Mouse (Mus musculus) embryonic fibroblast, embryonic 13.5 days (primary cell): ENCODE measurements around the gene Itgb6. TPM values are rescaled to one million over a fixed set of nuclear protein-coding genes. Genes with fewer than 3 reads are reported as not detected.

ENCODE experiments used
- H3K27ac ChIP-seq: 2 replicates; pipeline ENCODE4 v1.5.1; 2012; ENCODE audit warnings: low read length, control low read depth, inconsistent platforms; ENCODE audit not compliant: insufficient read depth
- H3K4me1 ChIP-seq: 2 replicates; pipeline ENCODE4 v1.6.1; 2011; ENCODE audit warnings: low read length; ENCODE audit not compliant: control insufficient read depth, insufficient read depth
- H3K4me3 ChIP-seq: 2 replicates; pipeline ENCODE4 v1.5.1; 2011; ENCODE audit warnings: mild to moderate bottlenecking, control low read depth, low read length; ENCODE audit not compliant: insufficient read depth
- CTCF ChIP-seq: IDR thresholded peaks from 2 replicates; pipeline ENCODE4 v1.5.1; 2011; ENCODE audit warnings: mild to moderate bottlenecking, control low read depth, low read length, moderate library complexity, borderline replicate concordance; ENCODE audit not compliant: insufficient read depth
- POLR2A ChIP-seq: IDR thresholded peaks from 2 replicates; pipeline ENCODE4 v1.6.1; 2011; ENCODE audit warnings: low read depth, mild to moderate bottlenecking, control low read depth, low read length, moderate library complexity
- polyA plus RNA-seq: library from polyadenylated mRNA; stranded (reverse); fragments of >200 nt; gene quantifications from 2 replicates; pipeline ENCODE4 v1.2.4, GENCODE M21; 2011; ENCODE audit warnings: low read depth; ENCODE audit not compliant: missing spikeins, insufficient read length

The Itgb6 gene
- polyA plus RNA-seq, 1 experiment = not detected

- no peak for TF ChIP-seq POLR2A
- Histone ChIP-seq H3K4me3 (no peak overlapping the region), H3K4me1 (peaks cover 4% of the 10 kb centered on the region; the same call in 1 of the 2 replicates), H3K27ac (no peak overlapping the region)
Observed at GRCm38 (mm10) chr2:60714475-60714874, 8.0 kb downstream of the Itgb6 start.

- Histone ChIP-seq H3K4me1 (peaks cover 4% of the 10 kb centered on the region; the same call in 1 of the 2 replicates), H3K4me3 (no peak overlapping the region), H3K27ac (no peak overlapping the region)
- no peak for TF ChIP-seq POLR2A
- TF ChIP-seq CTCF = no peak
Observed at GRCm38 (mm10) chr2:60713857-60714256, 8.6 kb downstream of the Itgb6 start.

GRCm38 (mm10) chr2:60712891-60713290 lies 9.6 kb downstream of the Itgb6 start:
- H3K4me1 ChIP-seq = peaks cover 4% of the 10 kb centered on the region; the same call in 1 of the 2 replicates
- TF ChIP-seq POLR2A (no peak), CTCF (no peak)
- no peak overlapping the region for H3K27ac ChIP-seq
- H3K4me3 ChIP-seq = no peak overlapping the region

GRCm38 (mm10) chr2:60712483-60712882 lies 10.0 kb downstream of the Itgb6 start:
- no peak overlapping the region for H3K4me3 ChIP-seq
- no peak overlapping the region for H3K27ac ChIP-seq
- H3K4me1 ChIP-seq = peaks cover 4% of the 10 kb centered on the region; the same call in 1 of the 2 replicates
- TF ChIP-seq CTCF = no peak
- no peak for TF ChIP-seq POLR2A

GRCm38 (mm10) chr2:60711098-60711880 lies 11.2 kb downstream of the Itgb6 start:
- Histone ChIP-seq H3K4me3 (no peak overlapping the region), H3K4me1 (peaks cover 4% of the 10 kb centered on the region; the same call in 1 of the 2 replicates), H3K27ac (no peak overlapping the region)
- TF ChIP-seq POLR2A (no peak), CTCF (no peak)

- H3K4me3 ChIP-seq = no peak overlapping the region
- H3K4me1 ChIP-seq = peaks cover 3% of the 10 kb centered on the region; the same call in 1 of the 2 replicates
- TF ChIP-seq POLR2A (no peak), CTCF (no peak)
Observed at GRCm38 (mm10) chr2:60710317-60710716, 12.1 kb downstream of the Itgb6 start.

GRCm38 (mm10) chr2:60708671-60709070 lies 13.8 kb downstream of the Itgb6 start:
- H3K4me3 ChIP-seq = no peak overlapping the region
- peaks cover 2% of the 10 kb centered on the region; the same call in 1 of the 2 replicates for H3K4me1 ChIP-seq
- no peak overlapping the region for H3K27ac ChIP-seq
- no peak for TF ChIP-seq POLR2A
- no peak for TF ChIP-seq CTCF

More at GRCm38 (mm10) chr2:60710317-60710716, 12.1 kb downstream of the Itgb6 start:
- no peak overlapping the region for H3K27ac ChIP-seq

- Histone ChIP-seq H3K4me3 (no peak overlapping the region), H3K4me1 (peaks cover 11% of the 10 kb centered on the region), H3K27ac (no peak overlapping the region)
- TF ChIP-seq POLR2A (no peak), CTCF (no peak)
Observed at GRCm38 (mm10) chr2:60706866-60707265, 15.6 kb downstream of the Itgb6 start.

- no peak overlapping the region for H3K27ac ChIP-seq
- TF ChIP-seq POLR2A (no peak), CTCF (no peak)
- no peak overlapping the region for H3K4me3 ChIP-seq
- H3K4me1 ChIP-seq = peaks cover 11% of the 10 kb centered on the region
Observed at GRCm38 (mm10) chr2:60705426-60705825, 17.0 kb downstream of the Itgb6 start.

GRCm38 (mm10) chr2:60703315-60703714 lies 19.1 kb downstream of the Itgb6 start:
- Histone ChIP-seq H3K27ac (no peak overlapping the region; the same call in 1 of the 2 replicates), H3K4me3 (no peak overlapping the region), H3K4me1 (peaks cover 24% of the 10 kb centered on the region)
- no peak for TF ChIP-seq CTCF
- no peak for TF ChIP-seq POLR2A
